Mouse (Mus musculus) small intestine, adult 2 months (tissue): ENCODE measurements around the gene Abcb4.
"Not testable (repeated sequence)": the region's sequence is repeated elsewhere in the genome, so short reads cannot be mapped to it uniquely, and the experiment has no call there.

Source experiments
- CTCF ChIP-seq: fragments of 200-500 bp; IDR thresholded peaks from 2 replicates; pipeline ENCODE4 v1.5.1; 2012; ENCODE audit warnings: low read depth, mild to moderate bottlenecking, control low read depth, inconsistent platforms, low read length, moderate library complexity, mixed read lengths; ENCODE audit not compliant: insufficient replicate concordance, insufficient read length; ENCODE audit errors: extremely low read depth
- POLR2A ChIP-seq: fragments of 200-500 bp; IDR thresholded peaks from 2 replicates; pipeline ENCODE4 v1.6.1; 2012; ENCODE audit warnings: low read depth, mild to moderate bottlenecking, control low read depth, inconsistent platforms, low read length, moderate library complexity

DNA sequence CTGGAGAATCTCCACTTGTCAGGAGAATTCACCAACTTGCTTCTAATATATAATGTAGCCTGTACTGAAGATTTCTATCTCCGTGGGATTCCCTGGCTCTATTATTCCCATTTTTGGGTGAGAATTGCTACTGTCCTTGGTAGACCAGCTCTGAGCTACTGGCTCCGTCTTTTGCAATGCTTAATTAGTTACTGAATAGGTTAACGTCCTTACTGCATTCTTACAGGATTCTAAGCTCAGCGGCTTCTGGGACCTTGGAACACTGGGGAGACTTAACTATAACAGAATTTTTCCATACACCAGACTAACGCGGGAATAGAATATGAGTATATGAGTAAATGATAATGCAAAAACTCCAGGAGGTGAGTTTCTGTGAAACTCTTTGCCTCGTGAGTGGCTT, 106.5 kb downstream of the Abcb4 start:
- not testable (repeated sequence) for TF ChIP-seq CTCF, POLR2A
